Mouse (Mus musculus) brain, adult 2 months (tissue): ENCODE data around the gene Pde10a.

Experiments
- DNase-seq: peaks from one replicate; pipeline ENCODE4 v3.0.0; 2011; ENCODE audit warnings: low read depth, low spot score

Pde10a gene

DNA sequence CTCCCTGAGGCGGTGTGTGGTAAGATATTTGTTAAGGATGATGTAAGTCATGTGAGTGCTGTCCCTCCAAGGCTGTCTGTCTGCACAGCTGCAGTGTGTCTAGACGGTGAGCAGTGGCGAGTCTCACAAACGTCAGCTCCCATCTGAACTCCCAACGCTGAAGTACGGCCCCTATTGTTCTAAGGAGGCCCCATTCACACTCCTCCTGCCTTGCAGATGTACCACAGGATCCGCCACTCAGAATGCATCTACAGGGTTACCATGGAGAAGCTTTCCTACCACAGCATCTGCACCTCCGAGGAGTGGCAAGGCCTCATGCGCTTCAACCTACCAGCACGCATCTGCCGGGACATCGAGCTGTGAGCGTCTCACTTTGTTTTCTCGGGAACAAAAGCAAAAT lies 436.5 kb downstream of the Pde10a start:
- peak; percentile 42 for DNase-seq

DNA sequence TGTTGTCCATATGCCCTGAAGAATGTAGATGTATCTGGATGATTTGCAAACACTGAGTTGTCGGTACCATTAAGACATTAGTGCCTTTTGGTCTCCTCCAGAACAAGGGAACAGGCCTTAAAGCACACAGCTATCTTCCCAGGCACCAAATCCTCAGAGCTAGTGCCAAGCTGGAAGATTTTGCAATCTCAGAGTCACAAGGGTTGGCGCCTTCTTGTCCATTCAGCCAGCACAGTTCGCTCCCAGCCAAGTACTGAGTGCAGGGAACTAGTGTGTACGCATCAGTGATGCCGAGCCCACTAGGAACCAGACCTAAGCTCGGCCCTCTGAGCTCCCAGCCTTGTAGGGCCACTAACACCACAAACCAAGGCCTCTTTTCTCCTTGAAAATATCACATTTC lies 440.0 kb downstream of the Pde10a start:
- peak; percentile 40 for DNase-seq

DNA sequence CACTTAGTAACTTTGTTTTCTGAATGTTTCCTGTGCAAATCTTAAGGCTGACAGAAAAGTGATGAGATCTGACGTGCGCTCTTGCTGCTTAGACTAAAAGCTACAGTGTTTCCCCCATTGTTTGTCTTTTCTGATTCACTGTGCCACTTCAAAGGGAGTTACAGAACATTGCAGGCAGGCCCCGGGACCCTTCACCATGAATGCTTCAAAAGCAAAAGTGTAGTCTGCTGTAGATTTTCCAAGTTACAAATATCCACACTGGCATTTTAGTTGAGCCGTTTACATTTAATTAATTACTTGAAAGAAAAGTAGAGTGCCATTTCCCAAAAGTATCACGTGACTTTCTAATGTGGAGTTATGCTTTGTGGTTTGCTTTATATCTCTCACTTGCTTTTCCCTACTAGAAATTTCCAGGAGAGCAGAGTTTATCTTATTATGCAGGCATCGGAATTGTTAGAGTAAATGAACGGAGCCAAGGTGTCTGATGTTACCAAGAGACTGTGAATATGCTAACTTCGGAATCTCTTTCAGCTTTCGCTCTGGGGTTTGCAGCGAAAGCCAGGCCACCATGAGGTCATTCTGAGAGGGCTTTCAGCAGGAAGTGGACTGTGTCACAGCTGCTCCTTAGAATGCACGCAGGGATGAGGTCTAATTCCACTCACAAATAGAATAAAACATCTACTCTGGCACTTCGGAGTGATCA lies 447.1 kb downstream of the Pde10a start:
- DNase-seq = no peak

DNA sequence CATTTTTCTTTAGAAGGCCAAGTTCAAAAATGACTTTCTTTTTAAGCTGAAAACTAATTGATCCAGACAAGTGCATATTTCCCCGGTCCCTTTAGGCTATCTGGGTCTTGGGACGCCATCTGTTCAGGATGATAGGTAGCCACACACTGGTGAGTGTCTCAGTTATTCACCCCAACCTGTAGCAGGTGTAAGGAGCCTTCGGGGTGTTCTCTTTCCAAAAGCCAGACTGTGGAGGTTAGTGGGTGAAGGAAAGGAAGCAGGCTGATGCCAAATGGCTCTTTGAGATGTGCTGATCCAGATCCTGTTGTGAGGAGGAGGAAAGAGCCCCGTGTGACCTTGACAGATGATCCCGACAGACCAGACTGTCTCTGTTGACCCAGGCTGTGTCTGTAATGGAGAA lies 448.2 kb downstream of the Pde10a start:
- DNase-seq = peak; percentile 56

DNA sequence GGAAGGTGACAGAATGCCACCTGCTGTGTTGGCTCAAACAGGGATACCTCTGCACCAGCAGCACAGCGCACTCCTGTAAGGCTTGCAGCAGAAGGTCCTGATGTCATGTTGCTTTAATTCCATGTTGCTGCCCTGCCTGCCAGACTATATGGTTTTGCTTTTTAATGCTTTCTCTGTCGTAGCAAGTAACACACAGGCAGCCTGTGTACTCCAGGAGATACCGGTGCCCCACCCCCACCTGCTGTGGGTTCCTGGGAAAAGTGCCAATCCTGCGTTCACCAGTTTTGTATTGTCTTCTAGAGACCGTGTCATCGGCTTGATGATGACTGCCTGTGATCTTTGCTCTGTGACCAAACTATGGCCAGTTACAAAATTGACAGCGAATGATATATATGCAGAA lies 449.3 kb downstream of the Pde10a start:
- peak; percentile 60 for DNase-seq

DNA sequence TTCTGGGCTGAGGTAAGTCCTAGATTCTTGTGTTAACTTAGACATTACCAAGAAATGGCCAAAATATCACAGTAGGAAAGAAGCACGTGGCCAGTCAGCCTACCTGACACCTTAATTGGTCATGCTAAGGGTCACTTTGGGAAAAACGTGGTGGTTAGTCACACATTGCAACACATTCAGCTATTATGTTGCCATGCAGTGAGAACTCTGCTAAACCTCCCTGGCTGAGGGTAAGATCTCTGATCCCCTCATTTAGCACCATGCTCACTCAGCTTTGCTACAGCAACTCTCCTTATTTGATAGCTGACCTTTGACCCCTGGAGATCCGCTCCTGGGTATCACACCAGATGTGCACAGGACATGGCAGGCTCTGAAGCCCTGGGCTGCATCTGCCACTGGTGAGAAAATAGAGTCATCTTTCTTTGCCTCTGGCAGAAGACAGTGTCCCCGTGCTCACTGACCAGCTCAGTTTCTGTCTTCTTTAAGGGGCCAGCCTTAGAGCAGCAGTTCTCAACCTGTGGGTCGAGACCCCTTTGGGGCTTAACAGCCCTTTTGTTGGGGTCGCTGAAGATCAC lies 449.7 kb downstream of the Pde10a start:
- DNase-seq = no peak

DNA sequence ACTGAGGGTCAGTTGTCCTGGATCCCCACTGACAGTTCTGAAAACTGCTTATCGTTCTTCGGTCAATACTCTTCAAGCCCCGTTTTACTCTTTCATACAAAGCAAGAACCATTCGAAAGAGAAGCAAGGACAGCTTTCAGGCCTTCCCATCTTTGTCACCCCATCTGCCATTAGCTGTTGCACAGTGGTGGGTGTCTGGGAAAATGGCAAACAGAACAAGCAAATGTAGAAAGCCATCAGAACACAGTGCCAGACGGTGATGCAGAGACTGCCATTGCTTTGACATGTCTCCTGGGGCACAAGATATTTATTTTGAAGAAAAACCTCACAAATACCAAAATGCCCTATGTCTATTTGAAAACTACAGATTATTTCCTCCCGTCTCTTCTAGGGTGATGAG lies 451.6 kb downstream of the Pde10a start:
- peak; percentile 41 for DNase-seq

DNA sequence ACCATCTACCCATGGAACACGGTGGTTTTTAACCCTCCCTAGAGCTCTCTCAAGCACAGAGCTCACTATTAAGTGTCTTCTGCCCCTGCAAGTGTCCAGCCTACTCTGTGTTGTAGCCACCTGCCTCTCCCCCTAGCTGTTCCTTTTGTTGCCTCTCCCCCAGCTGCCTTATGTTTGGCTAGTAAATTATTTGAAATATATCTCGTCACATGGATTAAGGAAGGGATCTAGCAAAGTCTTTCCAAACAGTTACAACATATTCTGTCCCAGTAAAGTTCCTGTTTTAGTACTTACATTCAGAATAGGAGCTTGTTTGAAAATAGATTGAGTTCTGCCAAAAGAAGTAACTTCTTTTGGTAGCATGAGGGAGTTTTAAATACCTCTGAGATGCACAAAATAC lies 452.1 kb downstream of the Pde10a start:
- no peak for DNase-seq

DNA sequence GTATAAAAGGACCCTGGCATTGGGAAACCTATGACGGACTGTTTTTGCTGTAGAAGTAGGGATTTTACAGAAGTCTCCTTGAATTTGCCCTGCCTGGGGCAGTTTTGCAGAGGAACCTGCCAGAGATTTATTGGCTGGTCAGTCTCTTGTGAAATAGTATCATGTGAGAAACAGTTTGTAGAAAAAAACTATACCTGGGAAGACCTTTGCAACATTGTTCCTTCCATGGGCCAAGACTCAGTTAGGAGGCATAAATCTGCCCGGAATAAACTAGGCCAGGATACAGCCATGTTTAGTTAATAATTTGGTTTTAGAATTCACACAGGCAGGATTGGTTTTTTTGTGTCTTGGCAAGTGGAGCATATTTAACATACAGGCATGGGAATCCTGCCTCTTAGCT lies 458.4 kb downstream of the Pde10a start:
- no peak for DNase-seq

DNA sequence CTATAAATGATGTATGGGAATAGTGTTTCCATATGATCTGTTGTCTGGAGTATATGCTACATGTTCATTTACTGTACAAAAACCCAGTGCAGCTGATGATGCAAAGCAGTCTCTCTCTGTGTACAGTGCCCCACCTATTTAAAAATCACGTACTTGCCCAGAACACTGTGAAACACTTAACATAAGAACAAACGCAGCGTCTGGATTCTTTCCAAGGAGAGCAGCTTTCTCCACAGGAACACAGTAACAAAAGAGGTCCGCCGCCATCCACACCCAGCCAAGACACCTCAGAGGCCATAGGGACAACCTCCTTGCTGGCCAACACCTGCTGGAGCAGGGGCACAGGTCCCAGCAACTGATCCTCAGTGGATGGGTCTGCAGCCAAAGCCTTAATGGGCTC lies 460.5 kb downstream of the Pde10a start:
- DNase-seq = peak; percentile 85

DNA sequence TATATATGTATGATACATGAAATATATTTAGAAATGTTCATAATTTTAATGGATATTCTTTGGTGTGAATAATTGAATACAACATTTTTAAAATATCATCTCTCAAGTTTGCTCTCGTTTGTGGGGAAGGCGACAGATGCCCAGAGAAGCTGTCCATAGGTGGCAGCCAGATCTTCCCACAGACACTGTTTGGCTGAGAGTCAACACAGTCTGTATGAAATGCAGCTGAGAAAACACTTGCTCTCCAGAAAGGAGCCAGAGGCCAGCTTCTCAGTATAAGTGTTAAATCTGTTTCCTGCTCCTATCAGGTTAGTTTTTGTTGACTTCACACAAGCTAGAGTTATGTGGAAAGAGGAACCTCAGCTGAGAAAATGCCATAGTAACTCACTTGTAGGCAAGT lies 461.4 kb downstream of the Pde10a start:
- DNase-seq = peak; percentile 90

DNA sequence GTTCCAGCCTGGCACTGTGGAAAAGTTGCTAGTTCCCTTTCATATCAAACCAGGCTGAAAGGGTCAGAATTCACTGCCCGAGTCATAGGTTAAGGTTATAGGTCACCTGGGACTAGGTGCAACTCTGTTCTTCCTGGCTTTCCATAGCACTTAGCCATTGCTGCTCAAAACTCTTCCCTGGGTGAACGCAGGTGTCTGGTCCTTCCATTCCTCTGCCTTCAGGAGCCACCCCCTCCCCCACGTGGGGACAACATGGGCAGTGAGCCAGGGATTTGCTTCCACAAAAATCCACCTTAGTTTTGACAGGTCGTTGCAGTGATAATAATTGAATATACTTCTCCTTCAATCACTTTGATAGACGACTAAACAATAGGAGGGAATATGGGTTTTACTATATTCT lies 462.2 kb downstream of the Pde10a start:
- DNase-seq = no peak

DNA sequence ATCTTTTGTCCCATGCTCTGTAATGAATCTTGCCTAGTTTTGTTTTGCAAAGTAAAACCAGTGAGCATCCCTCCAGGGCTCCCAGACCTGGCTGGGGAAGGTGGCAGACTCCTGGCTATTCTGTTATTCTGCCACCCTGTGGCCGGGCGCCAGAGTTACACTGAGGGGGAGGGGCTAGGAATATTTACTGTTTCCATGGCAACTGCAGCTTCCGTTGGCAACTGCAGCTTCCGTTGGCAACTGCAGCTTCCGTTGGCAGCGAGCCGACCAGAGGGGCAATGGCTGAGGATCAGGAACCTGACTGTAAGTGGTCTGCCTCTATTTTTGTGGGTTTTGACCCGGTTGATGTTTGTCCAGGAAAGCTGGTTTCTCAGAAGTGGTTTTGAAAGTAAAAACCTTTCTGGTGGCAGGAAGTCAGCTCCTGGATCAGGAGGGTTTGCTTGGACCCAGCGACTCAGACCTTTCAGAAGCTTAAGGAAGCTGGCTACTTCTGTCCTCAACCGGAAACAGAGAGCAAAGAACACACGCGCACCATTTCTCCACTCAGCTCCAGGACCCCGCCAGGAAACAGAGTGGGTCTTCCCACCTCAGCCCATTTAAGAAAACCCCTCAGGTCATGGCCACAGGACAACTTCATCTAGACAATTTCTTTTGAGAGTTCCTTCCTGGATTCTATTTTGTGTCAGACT lies 463.1 kb downstream of the Pde10a start, which contains the start of gene 1700010I14Rik:
1700010I14Rik (plus strand) TSS at position 215 of the 689 bp plus-strand sequence.
- DNase-seq = peak; percentile 87

DNA sequence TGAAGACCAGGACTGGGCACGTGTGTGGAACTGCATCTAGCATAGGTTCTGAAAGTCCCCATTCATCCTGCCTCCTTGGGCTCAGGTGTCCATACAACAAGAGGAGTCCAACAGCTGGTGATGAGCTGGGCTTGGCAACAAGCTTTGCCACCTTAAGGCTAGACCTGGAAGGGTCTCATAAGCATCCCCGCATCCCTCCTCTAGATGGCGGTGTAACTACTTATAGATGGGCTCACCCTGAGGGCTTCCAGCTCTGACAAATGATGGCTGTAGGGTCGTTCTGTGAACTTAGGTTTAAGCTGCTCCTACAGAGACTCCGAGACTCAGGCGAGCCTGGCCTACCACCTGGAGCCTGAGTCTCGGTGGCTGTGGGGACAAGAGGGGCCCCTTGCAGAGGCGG lies 466.0 kb downstream of the Pde10a start:
- DNase-seq = peak; percentile 59

DNA sequence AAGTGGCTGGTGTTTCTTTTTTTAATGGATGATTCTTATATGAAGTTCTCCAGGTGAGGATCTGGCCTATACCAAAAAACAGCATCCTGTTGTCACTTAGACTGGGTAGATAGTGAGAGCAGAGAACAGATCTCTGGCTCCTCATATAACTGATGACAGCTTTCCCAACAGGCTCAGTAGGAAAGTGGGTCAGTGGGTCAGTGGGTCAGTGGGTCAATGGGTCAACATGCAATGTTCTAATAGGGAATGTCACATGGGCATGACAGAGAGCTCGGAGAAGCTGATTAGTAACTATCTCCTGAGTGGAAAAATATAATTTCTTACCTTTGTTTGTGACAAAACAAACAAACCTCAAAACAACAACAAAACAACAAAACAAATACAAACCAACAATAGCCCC lies 470.2 kb downstream of the Pde10a start:
- no peak for DNase-seq

DNA sequence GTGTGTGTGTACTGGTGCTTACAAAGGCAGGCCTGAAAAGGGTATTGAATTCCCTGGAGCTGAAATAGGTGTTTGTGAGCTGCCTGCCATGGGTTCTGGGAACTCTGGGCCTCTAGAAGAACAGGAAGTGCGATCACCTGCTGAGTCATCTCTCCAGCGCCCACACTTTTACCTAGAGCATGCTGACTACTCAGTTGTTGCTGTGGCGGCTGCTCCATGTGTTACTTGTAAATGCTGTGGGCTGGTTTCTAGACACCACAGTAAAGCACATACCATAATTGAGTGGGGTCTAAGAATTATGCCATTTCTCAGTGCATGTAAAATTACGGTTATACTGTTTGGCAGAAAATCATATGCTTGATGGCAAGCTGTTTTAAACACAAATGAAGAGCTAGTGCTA lies 477.3 kb downstream of the Pde10a start:
- DNase-seq = peak; percentile 87

DNA sequence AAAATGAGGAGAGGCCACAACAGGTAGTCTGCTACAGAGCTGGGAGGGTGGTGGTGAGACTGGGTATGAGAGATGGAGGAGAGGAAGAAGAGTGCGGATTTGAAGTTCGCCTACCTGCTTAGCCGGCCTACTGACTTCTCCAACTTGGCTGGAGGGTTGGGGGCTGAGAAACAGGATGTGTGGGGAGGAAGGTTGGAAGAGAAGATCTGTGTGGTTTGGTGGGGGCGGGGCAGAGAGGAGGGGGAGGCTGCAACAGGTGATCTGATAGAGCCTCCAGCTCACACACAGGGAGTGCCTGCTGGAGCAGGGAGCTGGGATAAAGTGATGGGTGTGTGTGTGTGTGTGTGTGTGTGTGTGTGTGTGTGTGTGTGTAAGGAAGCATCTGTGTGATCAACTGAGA lies 479.3 kb downstream of the Pde10a start:
- DNase-seq = no peak

DNA sequence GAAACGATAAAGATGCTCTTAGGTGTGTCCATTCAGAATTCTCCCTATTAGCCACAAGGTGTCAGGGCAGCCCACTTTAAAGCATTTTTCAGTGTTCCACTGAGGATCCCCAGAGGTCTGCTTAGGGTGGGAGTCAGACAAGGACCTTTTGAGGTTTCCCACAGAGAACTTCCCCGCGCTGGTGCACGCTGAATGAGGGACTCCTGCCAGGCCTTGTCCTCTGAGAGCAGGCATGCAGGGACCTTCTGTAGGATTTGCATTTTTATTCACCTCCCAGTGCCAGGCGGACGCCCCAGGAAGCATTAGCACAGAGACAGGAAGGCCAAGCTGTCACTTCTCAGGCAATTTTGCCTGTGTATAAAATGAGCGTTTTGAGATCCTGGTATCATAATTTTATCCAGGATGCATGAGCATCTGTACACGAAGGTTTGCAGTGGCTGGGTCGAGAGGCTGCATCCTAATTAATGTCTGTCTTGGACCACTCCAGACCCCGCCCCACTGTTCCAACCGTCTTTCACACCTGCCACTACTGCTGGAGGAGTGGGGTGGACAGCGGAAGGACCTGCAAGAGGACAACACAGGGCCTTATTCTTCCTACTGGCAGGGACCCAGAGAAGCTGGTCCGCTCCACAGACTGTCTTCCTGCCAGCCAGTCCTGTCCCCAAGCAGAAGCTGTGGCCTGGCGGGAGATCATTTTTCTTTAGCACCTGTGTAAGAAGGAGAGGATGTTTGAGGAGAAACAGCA lies 498.2 kb downstream of the Pde10a start:
- peak; percentile 78 for DNase-seq

DNA sequence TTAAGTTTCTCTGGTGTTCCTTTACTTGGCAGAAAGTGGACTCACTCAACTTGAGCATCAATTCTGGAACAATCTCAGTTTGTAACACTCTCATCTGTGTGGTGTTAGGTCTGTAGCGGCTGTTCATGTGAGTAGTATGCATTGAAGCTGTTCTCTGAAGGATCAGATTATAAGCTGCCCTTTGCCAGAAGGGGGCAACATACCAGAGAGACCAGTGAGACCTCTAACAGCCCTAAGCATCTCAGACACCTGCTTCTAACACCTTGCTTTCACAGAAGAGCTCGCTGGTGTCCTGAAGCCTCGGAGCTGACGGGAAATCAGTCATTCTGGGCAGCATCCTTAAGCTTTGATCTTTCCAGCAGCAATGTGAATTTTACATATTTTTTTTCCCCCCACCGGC lies 505.0 kb downstream of the Pde10a start:
- DNase-seq = peak; percentile 24

DNA sequence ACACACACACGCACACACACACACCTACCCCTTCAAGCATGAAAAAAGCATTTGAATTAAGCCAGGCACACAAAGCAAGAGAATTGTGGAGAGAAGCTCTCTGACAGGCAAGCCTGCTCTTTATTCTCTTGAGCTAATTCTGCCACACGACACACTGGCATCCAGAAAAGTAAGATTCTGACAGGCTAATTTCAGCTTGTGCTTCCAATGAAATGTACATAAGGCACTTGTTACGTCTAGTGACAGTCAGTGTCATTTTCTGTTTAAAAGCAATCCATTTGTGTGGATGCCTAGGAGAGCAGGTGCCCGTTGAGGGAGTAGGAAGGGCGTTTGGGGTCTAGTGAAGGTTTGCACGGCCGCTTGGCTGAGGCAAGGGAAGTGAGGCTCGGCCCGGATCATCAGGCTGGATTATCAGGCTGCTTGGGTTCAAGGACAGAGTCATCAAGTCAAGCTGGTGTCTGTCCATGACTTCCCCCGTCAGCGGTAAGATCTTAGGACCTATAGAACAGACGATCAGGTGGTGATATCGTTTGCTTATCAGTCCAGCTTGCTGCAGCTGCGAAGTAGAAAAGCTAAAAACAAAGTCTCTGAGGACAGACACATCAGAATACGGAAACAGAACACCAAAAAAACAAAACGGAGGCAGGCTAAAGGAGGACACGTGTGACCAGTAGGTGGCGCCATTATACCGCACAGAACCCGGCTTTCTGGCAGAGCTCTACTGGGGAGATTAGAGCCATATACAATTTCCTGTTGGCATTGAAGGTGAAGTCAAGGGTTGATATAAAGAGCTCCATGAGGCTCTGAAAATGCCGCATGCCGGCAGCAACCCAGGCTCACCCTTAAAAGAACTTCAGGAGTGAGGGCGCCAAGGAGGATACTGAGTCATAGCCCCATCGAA lies 506.3 kb downstream of the Pde10a start:
- peak; percentile 96 for DNase-seq

DNA sequence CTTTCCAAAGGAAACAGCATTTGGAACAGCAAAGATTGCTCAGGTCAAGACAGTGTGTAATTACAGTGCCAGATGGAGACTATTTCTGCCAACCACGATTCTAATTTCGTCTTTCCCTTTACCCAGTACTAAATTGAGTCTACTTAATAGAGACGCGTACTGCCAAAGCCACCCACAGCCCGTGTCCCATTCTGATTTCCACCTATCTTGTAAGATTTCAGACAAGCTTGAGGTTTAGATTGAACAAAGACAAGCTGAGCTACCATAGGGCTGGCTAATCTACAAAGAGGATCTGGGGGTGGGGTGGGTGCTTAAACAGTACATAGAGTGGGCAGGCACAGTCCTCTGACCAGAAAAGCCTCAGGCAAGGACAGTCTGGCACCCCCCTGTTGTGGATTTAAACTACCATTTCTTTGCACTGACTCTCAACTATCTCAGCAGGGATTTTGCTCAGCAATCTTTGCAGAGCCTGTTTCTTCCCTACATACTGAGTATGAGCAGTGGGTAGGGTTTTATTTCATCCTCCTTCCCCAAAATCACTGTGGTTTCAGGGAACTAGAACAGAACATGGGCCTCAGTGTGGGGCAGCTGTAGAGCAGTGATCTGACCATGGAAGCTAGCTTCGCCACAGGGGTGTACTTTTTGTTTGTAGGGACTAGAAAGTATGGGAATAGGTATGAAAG lies 507.3 kb downstream of the Pde10a start:
- peak; percentile 96 for DNase-seq
